Mouse (Mus musculus): ENCODE measurements around the gene Zc3hc1.
A peak's percentile ranks its signal among the peaks of the same experiment; 100 is the strongest.

Gene Zc3hc1

GRCm38 (mm10) chr6:30374731-30375510 lies 15.9 kb downstream of the Zc3hc1 start:
- no peak for DNase-seq (ENCODE audit: low read depth, low spot score)

DNA sequence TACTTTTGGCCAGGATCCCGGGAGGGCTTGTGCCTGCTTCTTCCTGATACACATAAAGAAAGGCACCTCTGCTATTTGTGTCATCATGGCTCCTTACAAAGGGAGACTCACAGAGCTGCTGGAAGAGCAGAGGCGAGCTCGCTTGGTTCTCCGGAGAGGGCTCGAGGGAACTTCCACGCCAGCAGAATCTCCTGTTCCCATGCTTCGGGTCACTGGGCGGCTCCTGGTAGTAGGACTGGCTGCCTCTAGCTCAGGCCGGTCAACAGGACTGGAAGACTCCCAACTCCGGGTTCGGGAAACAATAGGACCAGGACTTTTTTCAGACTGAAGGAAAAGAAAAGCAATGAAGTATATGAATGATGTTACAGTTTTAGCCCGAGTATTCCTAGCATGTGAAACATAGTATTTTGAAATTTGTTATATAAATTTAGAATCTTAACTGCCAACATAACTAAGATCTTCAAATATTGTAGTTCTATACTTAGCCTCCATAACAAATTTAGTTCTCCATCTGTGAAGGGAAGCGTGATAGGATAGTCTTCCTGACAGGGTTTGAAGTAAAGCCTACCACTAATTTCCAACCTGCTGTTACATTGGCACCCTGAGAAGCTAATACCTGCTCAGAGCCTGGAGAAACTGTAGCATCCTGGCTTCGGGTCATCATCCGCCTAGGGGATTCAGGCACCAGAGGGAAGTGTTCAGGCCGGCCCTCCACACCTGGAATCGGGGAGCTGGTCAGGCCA lies 18.0 kb downstream of the Zc3hc1 start:
- DNase-seq (ENCODE audit: low read depth, low spot score) = no peak

DNA sequence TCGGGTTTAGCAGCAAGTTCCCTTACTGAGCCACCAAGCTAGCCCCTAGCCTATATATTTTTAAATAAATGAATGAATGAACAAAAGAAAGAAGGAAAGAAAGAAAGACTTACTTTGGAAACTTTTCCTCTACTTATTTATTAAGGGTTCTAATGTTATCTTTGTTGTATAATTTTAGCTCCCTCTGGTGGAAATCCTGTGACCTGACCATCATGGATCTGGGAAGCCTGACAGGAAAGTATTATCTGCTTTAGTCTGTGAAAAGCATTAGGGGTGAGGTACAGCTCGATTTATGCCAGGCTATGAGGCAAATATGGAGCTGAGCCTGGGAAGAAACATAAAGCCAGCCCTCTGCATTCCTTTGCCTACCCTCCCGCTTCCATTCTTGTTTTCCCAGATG lies 21.5 kb downstream of the Zc3hc1 start:
- no peak for DNase-seq (ENCODE audit: low read depth, low spot score)

DNA sequence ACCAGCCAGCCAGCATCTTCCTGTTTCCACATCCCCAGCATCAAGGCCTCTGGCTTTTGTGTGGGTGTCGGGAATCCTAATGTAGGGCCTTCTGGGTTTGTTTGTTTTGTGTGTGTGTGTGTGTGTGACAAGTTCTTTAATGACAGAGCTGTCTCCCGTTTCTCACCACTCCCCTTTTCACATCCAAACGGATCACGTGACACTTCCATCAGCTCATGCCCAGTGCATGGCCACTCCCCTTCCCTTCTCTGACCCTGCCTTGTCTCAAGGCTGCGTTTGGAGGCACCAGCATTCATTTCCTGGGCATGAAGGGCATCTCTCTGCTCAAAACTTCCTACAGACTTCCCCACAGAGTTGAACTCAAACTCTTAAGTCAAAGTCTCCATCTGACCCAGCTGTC lies 27.0 kb downstream of the Zc3hc1 start:
- DNase-seq (ENCODE audit: low read depth, low spot score) = no peak

GRCm38 (mm10) chr6:30359762-30360509 lies 30.9 kb downstream of the Zc3hc1 start:
- DNase-seq (ENCODE audit: low read depth, low spot score) = no peak

DNA sequence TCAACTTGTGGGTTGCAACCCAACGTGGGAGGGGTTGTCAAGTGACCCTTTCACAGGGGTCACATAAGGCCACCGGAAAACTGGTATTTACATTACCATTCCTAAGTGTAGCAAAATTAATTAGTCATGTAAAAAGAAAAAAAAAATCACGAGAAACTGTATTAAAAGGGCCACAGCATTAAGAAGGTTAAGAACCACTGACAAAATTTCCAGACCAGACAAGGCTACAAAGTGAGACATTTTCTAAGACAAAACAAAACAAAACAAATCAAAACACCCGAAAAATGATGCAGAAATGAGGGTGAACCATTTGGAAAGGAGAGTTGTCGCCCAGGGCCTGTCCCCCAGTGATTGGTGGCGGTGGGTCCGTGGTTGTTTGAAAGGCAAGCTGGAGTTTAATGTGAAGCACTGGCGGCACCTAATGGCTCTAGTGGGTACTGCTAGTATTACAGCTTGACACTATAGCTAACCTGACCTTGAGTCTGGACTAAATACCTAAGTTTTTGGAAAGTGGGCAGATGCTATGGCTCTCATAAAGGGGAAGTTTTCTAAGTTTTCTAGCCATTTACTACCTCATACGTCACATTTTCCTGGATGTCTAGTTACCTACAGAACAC lies 33.2 kb downstream of the Zc3hc1 start:
- DNase-seq (ENCODE audit: low read depth, low spot score) = peak; percentile 40

DNA sequence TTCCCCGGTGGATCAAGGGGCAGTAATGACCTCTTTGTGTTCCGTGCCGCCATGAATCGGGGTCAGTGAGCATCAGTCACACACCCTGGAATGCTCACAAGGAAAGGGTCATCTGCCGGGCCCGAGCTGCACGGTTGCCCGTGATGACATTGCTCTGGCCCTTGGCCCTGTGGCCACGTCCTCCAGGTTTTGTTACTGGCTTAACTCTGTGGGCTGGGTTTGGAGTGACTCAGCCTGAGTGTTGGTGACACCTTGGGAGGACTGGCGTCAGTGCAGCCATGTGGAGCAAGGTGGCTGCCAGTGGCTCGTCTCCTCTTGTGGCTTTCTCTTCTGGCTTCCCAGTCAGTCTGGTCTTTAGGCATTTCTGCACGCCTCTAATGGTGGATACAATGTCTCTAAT lies 34.1 kb downstream of the Zc3hc1 start:
- DNase-seq (ENCODE audit: low read depth, low spot score) = no peak

DNA sequence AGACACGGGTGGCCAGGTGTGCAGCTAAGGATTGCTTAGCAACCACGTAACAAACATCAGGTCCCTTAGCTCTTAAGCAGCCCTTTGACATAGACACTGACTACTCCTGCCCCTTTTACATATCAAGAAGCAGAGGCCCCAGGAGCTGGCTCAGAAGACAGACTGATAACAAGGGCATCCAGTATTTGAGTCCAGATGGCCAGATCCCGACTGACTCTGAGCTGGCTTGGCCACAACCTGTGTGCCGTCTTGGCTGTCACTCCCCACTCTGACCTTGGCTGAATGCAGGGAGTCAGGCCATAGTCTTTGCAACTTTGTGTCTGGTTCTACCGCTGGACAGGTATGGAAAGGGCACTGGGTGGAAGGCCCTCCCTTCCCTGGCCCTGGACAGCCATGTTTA lies 34.7 kb downstream of the Zc3hc1 start:
- no peak for DNase-seq (ENCODE audit: low read depth, low spot score)

DNA sequence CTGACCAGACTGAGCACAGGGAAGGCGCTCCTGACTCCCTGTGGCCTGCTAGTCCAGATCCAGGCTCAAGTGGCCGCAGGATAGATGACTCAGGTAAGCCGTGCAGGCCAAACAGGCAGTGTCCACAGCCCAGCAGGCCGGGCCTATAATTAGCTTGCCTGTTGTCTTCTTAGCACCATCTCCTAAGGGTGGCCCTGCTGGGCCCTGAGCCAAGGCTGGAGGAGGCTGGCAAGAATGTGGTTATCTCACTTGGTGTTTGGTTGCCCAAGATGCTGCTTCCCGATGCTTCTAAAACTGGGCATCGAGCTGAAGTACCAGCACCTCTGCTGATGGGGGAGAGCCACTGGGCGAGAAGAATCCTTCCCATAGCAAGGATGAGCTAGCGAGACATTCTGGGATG lies 35.1 kb downstream of the Zc3hc1 start:
- no peak for DNase-seq (ENCODE audit: low read depth, low spot score)

DNA sequence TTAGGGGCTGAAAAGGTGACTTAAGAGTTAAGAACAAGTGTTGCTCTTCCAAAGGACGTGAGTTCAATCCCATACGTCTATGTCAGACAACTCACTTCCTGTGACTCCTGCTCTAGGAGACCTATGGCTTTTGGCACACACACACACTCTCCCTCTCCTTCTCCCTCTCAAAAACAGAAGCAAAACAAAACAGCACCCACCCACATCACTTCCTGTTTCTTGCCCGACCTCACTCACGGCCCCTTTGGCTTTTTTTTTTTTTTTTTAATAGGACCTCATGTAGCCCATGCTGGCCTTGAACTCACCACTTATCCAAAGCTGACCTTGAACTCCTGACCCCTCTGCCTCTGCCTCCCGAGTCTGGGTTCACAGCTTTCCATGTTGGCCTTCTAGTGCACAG lies 36.1 kb downstream of the Zc3hc1 start:
- DNase-seq (ENCODE audit: low read depth, low spot score) = no peak

DNA sequence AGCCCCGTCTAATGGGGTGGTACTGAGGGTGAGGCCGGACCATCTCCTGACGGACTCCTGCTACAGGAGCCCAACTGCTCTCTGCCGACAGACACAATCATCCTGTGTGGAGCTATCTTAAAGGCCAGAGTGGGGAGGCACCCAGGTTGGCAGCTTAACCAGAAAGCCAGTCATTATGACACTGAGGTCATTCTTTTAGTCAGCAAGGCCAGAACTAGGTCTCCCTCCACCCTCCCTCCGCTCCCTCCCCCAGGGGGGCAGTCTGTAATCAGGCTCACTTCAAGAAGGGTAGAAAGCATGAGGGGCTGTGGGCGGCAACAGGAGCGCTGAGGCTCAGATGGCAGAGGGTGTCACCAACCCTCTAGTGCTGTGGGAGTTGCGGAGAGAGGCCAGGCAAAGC lies 37.2 kb downstream of the Zc3hc1 start:
- no peak for DNase-seq (ENCODE audit: low read depth, low spot score)

- DNase-seq (ENCODE audit: low read depth, low spot score) = no peak
These were observed 38.1 kb downstream of the Zc3hc1 start for GRCm38 (mm10) chr6:30352762-30353161.

GRCm38 (mm10) chr6:30351290-30351689 lies 39.5 kb downstream of the Zc3hc1 start:
- no peak for DNase-seq (ENCODE audit: low read depth, low spot score)

DNA sequence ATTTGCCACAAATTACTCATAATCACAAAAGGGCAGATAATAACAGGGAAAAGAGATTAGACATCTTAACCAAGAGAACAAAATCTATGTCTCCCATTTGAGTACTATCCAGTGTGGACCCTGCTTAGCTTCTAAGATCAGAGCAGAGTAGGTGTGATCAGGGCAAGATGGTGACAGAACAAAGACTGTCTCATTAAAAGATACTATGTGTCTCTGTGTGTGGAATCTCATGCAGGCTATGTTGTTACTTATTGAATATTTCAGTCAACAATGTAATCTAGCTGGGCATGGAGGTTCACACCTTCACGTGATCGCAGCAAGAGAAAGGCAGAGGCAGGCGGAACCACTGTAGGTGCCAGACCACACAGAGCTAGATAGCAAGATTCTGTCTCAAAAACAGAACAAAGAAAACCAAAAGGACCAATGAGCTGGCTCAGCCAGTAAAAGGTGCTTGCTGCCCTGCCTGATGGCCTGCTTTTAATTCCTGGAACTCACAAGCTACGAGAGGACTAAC lies 43.5 kb downstream of the Zc3hc1 start:
- no peak for DNase-seq (ENCODE audit: low read depth, low spot score)

- DNase-seq (ENCODE audit: low read depth, low spot score) = no peak
These were observed 44.1 kb downstream of the Zc3hc1 start for GRCm38 (mm10) chr6:30346737-30347136.

DNA sequence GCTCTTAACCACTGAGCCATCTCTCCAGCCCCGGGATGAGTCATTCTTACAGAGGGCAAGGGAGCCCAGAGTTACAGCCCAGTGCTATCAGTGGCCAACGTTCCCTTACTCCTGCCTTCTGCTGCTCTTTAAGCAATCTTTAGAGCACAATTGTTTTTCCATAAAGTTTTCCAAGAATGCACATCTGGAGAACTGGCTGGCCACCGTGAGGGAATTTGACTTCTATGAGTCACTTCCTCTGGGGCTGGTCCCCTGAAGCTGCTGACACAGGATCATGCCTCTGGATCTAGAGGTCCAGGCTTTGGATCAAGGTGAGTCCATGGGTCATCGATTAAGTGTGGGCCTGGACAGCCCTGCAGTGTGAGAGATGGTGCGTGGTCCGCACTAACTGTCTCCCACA lies 46.8 kb downstream of the Zc3hc1 start:
- no peak for DNase-seq (ENCODE audit: low read depth, low spot score)

DNA sequence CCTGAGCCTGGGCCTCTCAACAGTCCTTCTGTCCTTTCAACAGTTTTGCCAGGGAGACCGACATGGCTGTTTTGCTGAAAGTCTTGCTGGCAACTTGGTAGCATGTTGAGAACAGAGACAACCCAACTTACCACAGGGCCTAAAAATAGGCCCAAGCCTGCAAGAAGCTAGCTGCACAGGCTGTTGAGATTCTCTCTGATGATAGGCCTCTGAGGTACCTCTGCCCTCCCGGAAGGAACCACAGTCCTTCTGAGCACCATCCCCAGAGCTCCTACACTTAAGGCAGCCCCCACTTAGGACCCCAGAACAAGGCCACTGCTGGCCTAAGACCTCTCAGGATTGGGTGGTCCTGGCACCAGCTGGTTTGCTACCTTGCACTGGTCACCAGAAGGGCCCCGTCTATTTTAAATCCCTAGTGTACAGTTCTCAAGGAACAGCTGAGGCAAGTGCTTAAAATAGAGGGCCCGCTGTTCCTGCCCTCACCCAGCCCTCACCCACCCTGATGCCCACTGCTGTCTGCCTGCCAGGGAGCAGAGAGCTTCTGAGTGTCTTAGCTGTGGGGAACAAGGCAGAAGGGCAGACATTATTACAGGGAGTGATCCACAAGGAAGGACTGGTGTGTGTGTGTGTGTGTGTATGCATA lies 50.5 kb downstream of the Zc3hc1 start:
- DNase-seq (ENCODE audit: low read depth, low spot score) = no peak

DNA sequence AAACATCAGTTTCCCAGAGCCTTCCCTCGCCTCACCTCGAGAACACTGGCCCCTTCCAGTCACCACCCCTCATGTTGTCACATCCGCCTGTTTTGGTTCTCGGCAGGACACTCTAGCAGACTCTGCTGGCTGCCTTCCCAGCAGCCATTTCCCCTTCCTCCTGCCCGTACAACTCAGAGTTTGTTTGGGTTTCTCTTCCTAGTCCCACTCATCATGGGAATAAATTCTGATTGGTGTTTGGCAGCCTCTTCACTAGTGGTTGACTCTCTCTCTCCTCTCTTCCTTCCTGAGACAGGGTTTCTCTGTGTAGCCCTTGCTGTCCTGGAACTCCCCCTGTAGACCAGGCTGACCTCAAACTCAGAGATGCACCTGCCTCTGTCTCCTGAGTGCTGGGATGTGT lies 53.9 kb downstream of the Zc3hc1 start:
- DNase-seq (ENCODE audit: low read depth, low spot score) = no peak

- DNase-seq (ENCODE audit: low read depth, low spot score) = no peak
These were observed 58.6 kb downstream of the Zc3hc1 start for GRCm38 (mm10) chr6:30332262-30332661.

GRCm38 (mm10) chr6:30330706-30331105 lies 60.1 kb downstream of the Zc3hc1 start:
- no peak for DNase-seq (ENCODE audit: low read depth, low spot score)

- DNase-seq (ENCODE audit: low read depth, low spot score) = no peak
These were observed 64.8 kb downstream of the Zc3hc1 start for GRCm38 (mm10) chr6:30325932-30326501.

All from brain, embryonic 18.5 days (tissue).